Mouse (Mus musculus) cerebellum, adult (tissue): ENCODE results near the gene Setd7.

ENCODE experiments used
- ATAC-seq: cut with Nextera tagmentation; 2 replicates; pipeline ENCODE4 v1.9.2; 2017; ENCODE audit warnings: mild to moderate bottlenecking, moderate library complexity, mixed read lengths; ENCODE audit not compliant: insufficient number of reproducible peaks, low FRiP score, low TSS enrichment

Setd7 gene

DNA sequence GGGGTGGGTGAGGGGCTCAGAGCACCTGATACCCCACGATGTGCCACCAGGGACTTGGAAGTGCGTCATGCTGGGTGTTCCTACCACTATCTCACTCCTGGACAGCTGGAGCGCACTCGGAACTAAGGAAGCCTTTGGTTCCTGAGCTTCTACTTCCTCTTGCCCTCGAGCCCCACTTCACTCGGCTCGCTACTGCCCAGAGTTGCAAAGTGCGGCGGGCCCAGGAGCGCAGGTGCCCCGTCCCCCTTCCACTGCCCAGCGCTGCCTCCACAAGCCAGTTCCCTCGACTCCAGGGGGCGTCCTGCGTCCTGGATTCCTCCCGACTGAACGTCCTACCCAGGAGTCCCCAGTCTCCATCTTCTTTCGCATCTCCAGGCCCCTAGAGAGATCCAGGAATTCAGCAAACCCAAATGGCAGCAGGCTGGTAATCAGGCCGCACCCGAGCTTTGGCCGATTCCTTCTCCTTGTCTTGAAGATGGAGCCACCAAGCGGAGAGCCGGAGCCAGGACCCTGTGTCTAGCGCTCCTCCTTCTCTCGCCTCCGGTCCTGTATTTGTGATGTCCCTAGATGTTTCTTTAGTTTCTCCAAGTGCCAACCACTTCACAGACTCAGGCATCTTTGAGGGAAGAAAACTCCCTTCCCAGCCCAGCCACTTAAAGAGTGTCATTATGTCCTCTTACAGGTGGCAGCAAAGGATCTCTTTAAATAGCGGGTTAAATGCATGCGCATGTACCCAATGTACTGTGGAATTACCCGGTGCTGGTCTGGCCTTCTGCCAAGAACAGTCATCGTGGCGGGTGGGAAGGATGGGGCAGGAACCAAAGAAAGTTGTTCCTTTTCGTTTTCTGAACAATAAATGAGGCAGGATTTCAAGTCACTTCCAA is 672 bp upstream of the Setd7 start:
- peak; percentile 49 for ATAC-seq

DNA sequence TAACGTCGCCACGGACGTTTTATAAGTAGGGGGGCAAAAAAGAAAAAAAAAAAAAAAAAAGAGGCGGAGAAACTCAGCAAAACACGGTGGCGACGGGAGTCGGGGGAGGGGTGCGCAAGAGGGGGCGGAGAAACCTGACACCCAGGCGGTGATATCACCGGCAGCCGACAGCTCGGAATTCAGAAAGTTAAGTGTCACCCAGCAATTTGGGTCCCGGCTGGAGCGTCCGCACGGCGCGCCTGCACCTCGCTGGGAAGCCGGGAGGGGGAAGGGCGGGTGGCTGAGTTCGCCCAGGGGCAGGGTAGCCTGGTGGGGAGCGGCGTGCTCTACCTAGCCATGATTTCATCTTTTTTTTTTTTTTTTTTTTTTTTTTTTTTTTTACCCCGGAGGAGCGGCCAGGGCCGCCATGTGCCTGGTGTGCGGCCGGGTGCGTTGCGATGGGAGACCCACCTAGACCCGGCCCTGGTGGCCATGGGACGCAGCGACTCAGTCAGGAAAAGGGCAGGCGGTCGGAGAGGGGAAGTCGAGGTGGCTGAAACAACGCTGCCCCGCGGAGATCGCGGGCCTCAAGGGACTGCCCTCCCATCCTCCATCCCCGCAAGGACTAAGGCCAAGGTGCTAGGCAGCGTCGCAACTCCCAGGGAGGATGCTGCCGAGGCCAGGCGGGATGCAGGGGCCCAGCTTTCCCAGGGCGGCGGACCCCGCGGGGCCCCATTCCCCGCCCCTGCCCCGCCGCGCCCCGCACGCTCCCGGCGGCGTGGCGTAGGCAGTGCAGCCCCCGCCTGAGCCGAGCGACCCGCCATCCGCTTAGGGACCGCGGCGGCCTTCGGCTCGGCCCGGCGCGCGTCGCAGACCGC is 857 bp downstream of the Setd7 start:
- ATAC-seq: peak; percentile 11; the same call in 1 of the 2 replicates

DNA sequence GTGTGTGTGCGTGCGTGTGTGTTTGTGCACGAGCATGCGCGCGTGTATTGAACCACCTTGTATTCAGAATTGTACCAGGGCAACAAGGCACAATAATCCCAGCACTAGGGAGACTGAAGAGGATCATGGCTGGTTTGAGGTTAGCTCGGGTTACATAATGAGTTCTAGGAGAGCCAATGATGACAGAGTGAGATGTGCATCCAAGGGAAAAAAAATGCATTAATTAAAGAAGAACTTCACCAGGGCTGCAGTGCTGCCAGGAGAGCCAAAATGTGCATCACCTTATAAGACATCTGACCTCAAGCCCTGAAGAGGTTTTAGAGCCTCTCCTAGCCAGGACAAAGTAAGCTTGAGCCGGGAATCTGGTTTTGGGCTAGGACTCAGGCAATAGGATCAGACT is 5.1 kb downstream of the Setd7 start:
- no peak for ATAC-seq

DNA sequence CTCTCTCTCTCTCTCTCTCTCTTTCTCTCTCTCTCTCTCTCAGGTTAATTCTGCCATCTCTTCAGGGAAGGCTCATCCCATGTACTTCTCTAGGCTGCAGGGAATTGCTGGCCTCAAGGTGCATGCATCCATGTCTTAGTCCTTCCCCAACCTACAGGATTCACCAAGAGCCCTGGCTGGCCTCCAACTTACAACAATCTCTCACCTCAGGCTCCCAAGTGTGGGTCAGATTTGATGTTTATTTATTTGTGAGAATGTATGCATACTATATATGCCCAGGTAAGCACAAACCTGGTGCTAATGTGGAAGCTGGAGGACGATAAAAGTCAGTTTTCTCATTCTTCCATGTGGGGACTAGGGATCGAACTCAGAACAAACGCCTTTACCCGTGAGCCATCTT is 5.8 kb downstream of the Setd7 start:
- no peak for ATAC-seq

DNA sequence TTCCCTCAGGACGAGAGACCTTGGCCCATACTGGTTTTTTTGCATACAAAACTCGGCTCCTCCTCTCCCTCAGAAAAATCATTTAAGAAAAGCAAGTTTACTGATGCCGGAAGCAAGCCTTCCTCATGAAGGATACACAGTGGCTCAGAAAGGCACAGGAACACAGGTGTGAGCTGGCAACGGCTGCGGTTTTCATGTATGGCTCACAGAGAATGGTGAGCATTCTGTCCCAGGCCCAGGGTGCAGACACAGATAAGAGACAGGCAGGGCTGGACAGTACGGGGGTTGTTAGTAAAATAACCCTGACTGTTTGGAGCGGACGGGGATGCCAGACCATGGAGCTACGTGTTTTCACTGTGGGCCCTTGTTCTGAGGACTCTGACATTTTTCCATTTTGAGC is 6.6 kb downstream of the Setd7 start:
- ATAC-seq: no peak

DNA sequence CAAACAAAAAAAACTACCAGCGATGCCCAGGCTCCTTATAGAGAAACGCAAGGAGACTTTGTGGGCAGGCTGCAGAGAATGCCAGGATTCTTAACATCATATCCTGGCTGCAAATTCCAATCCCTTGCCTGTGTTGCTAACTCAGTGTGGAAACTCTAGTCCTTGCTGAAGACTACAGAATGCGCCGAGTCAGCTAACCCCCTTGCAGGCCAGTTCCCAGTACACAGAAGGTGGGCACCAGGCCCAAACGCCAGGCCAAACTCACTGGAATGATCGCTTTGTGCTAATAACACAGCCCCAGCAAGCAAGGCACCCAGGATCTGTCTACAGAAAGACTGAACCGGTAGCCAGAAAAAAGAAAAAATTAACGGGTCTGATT is 7.2 kb downstream of the Setd7 start:
- peak; percentile 74 for ATAC-seq

DNA sequence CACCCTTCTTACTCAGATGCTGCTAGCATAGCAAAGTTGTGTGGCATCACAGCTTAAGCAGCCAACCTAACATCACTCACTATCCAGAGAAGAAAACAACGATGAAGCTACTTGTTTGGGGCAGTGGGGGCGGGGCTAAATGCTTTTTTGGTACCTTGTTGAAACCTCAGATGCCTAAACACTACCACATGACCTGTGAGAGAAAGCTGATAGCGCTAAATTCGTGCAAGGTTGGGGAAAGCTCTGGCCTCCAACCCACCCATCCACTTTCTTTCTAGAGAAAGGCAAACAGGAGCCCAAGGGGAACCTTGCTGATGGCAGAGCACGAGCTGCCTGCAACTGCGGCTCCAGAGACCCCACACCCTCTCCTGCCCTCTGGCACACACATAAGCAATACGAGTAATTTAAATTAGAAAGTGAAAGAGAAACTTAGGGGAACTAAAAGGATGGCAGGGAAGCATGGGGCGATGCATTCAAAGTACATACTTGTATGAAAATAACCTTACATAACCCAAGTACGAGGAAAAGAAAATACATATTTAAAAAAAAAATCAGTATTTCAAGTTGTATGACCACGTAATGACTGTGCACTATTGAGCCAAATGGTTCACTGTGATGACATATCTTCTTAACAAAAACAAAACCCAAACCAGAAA is 7.7 kb downstream of the Setd7 start:
- no peak for ATAC-seq

DNA sequence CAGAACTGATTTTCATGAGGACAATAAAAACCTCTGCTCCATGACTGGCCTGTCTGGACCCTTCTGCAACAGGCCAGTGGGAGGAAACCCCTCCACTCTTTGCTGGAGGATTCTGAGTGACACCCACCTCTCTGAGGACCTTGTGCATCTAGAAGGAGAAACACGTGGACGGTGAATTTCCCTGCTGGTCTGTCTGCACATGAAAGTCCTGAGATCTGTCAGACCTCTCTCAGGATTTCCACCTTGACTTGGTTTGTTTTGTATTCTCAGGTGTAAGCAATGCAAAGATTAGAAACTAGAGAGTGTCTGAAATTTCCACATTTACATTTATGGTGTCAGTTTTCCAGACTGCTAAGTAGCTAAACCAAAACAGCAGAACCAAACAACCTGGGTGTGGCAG is 8.5 kb downstream of the Setd7 start:
- no peak for ATAC-seq

DNA sequence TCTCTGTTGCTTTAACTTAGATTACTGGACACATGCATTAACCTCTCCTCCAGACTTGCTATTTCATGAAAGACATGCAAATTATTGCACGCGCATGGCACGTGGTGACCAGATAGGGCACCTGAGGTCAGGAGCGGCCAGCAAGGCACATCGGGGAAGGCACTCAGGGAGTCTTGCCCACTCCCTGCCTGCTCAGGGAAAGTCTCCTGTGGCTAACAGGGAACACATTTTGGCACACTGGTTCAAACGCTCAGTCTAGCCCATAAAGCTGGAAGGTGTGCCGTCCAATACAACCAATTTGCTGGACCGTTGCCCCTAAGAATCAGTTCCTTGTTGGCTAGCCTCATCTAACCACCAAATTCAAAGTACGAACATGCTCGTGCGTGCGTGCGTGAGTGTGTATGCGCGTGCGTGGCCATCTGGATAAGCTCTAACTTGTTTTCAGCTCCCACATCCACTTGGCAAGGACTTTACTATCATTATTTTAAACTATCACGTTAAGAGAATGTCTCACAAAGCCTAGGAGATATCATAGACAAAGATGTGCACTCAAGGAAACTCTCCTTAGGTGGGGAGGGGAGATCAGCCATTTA is 11.6 kb downstream of the Setd7 start:
- no peak for ATAC-seq

DNA sequence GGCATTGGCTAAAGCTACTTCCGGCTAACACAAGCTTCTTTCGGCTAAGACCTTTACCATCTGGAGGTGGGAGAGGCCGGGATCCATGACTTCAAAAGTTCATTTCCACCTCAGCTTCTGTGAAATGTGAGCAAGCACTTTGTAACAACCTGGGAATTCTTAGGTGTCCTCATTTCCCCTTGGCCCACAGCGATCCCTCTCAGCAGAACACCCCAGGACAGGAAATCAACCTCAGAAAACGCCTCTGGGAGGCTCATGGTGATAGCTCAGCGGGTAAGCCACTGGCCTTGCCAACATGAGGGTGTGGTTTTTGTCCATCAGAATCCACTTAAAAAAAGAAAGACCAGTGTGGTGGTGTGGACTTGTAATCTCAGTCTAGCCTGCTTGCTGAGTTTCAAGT is 13.1 kb downstream of the Setd7 start:
- ATAC-seq: no peak

DNA sequence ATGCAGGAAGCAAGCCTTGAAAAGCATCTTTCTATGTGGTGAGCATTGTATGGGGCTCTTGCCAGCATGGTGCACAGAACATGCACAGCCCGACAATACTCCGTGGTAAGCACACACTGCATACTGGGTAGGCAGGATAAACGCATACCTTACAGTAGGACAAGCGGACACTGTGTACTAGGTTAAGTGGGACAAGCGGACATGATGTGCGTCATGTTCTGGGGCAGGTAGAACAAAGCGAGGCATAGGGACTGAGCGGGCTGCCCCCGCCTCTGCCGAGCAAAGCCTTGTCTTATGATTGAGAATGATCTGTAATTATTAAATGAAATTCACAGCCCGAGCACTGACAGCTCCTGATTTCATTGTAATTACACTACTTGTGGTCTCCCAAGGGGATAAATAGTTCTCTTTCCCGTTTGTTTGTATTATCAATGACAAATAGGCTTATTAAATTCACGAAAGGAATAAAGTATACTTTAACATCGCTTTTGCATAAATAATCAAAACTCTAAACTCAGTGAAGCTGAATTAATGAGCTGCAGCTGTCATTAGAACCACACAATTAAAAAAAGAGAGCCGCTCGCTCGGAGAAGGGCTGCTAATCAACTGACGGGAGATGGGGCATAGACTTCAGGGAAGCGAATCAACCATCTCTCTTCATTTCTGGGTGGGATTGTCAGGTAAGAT is 16.1 kb downstream of the Setd7 start:
- ATAC-seq: no peak

DNA sequence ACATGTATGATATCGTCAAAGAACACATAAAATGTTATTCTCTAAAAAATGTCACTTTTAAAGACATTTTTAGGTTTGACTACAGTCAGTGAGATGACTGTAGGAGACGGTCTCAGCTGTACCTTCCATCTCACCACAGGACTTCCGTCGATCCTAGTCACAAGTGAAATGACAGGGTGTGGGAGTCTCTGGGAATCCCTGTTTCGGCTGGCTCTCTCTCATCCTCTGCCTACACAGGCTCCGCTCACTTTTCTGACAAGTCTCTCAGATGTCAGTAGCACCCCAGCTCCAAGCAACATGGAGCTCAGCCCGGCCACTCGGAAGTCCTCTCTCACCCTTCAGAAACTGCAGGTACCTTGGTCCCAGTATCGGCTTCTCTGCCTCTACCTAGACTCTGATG is 20.0 kb downstream of the Setd7 start:
- no peak for ATAC-seq

DNA sequence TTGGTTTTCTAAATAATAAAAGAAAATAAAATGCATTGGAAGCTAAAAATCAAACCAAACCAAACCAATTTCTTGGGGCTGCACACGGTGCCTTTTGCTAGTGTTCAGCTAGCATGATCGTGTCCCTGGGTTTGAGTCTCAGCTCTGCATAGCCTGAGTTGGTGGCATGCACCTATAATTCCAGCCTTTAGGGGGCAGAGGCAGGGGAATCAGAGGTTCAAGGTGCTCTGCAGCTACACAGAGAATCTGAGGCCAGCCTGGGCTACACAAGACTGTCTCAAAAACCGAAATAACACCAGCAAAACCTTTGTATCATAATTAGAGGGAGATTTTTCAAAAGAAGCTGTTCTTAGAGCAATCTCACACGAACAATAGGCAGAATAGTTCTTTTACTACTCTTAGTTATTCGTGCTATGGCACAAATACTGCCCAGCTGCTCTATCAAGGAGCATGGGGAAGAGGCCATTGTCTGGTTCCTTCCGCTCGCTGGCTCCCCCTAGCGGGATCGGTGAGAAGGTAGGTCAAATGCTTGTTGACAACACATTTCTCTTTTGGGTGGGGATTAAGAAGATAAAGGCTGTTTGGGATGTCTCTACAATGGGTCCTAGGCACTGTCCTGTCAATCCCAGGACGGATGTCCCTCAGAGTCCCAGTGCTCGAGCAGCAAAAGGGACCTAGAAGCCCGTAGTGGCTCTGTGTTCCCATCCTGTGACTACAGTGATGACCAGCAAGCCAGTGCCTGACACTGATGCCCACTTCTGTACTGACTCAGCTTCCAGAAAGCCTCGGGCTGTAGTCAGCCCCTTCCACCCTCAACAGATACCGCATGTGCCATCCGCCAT is 20.9 kb downstream of the Setd7 start:
- peak; percentile 72 for ATAC-seq

DNA sequence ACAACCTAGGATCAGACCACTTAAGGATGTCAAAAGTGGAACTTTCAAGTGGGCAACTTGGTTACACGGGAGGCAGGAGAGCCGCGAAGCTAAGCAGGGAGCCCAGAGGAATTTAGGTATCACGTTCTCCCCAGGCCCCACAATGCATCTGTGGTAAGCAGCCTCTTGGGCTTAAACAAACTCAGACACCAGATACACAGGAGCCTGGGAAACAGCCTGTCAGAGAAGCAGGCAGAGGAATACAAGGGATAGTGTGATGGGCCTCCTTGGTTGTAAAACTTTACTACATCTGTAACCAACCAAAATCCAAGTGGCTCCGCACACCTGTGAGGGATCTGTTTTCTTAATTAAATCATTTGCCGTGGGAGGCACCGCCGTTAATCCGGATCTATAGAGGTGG is 26.7 kb downstream of the Setd7 start:
- ATAC-seq: no peak

DNA sequence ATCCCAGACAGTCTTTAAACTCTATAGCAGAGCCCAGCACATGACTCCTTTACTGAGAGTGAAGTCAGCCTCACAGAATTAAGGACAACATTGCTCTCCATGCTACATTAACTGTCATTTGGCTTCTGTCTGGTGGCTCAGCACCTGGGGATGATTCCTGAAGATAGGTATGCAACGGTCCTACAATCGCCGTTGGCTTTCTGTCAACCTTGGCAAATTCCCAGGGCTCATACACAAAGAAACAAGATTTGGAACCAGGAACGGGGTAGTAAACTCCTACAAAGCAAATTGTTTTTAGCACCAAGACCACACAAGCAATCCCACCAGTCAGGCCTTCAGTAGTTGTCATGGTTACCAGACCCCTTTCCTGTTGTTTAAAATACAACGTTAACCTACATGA is 27.1 kb downstream of the Setd7 start:
- ATAC-seq: no peak

DNA sequence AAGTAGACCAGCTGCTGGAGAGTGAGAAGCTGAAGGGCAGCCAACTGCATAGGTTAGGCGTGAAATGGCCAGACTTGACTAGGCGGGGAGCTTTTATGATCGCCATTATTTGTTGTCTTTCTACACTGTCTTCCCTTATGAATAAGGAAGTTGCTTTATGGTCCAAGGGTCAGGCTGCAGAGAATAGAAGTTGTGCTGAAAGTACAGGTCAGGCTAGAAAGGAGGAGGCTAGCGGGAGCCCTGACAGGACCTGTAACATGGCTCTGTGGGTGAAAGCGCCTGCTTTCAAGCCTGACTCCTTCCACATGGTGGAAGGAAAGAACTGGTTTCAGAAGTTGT is 28.4 kb downstream of the Setd7 start:
- peak; percentile 11; the same call in 1 of the 2 replicates for ATAC-seq

DNA sequence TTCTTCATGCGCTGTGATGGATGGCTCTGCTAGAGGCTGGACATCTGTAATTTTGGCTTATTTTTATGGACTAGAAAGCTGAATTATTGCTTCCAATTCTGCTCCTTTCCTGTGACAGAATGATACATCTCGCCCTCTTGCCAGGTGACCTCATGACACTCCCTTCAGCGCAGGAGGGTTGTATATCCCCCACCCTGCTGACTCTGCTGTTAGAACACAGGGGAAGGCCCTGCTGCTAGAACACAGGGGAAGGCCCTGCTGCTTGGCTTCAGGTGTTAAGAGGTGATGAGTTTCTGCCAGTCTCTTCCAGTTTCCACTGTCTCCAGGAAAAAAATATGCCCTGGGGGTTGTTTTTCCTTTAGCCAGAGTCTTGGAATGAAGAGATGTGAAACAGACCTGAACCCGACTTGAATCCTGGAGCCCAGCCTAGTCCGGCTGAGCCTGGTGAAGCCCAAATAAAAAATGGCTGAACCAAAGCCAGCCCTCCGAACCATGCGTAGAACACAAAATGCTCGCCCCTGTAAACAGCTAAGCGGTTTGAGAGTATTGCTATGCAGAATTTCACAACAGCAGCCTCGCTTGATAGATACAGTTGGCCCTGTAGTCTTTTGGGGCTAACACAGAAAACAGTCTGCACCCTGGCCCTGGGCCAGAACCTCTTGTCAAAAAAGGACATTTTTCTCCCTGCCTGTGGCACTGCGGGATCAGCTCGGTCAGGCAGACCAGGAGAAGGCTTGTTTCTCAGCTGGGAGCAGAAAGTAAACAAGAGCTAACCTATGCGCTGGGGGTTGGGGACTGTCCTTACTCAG is 29.0 kb downstream of the Setd7 start:
- ATAC-seq: peak; percentile 89

DNA sequence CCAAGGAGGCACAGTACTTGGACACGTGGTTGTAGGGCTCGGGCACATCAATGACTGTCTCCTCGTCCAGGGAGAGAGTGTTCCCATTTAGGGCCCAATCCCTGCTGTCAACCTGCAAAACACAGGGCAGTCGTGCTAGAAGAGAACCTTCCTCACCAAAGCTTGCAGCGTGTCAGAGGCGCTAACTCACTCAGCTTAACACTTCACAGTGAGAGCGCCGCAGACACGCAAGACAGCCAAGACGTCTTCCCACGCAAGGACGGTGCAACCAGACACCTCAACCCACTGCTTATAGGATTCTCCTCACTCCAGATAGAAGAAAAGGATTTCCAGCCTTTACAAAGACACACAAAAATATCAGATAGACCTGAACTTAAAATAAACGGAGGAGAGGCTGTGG is 33.8 kb downstream of the Setd7 start:
- no peak for ATAC-seq
